Mouse (Mus musculus): ENCODE measurements around the gene Def8.

DNA sequence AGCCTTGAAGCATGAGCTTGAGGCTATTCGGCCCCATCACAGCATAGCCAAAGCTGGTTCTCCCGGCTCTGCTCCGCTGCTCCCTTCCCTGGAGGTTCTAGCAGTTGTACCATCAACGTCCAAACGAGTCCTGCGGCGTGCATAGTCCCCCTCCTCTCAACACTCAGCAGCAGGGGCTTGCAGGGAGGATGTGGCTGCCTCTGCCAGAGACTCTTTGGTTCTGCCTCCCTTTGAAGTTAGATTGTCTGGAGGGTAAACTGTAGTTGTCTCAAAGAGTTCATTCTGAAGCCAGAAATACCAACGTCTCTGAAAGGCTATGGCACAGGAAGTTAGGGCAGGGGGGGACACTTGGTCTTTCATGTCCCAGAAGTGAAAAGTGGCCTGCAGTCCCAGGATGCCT, 18.8 kb upstream of the Def8 start:
- TF ChIP-seq CTCF (IDR thresholded peaks at IDR 0.05; ENCODE audit: low read depth, low read length) (no peak), EP300 (IDR thresholded peaks at IDR 0.05; ENCODE audit: insufficient read depth, low read depth, low read length) (no peak), POLR2A (IDR thresholded peaks at IDR 0.05; ENCODE audit: insufficient read depth, low read length) (no peak)

Measured in ES-Bruce4 (cell line).